Mouse (Mus musculus) spleen, adult 2 months (tissue): ENCODE results near the gene Limch1.

ENCODE experiments used
- CTCF ChIP-seq: fragments of 200-500 bp; IDR thresholded peaks from 2 replicates; pipeline ENCODE4 v1.5.1; 2011; ENCODE audit warnings: mild to moderate bottlenecking, inconsistent platforms; ENCODE audit not compliant: insufficient read depth, insufficient read length, insufficient replicate concordance; ENCODE audit errors: extremely low read depth
- POLR2A ChIP-seq: fragments of 200-500 bp; IDR thresholded peaks from 2 replicates; pipeline ENCODE4 v1.6.1; 2011; ENCODE audit warnings: low read depth, low read length, inconsistent platforms

DNA sequence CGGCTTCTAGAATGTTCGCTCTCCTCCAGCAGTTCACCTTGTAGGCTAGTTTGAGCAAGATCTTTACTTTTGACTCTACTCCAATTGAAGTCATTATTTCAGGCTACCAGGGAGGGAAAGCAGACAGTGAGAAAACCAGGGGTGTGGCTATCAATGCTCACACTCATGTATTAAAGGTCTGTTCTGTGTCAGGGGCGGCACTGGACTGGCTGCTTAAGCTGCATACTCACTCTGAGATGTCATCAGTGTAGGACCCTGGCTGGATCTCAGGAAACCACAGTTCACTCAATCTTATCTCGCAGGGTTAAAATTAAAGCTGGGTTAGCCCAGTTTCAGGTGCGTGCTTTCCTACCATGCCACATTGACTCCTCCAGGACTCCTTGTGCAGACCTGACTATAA, 142.4 kb downstream of the Limch1 start:
- TF ChIP-seq POLR2A, result no peak
- no peak for TF ChIP-seq CTCF
